Mouse (Mus musculus) stomach, embryonic 16.5 days (tissue): ENCODE data around the gene Srarp. TPM values are rescaled to one million over a fixed set of nuclear protein-coding genes. Genes with fewer than 3 reads are reported as not detected.
A peak's percentile ranks its signal among the peaks of the same experiment; 100 is the strongest.

Experiments used
- ATAC-seq: fragments of 200-750 bp; cut with Nextera tagmentation; 2 replicates; pipeline ENCODE4 v1.8.0; 2017; ENCODE audit warnings: moderate number of reproducible peaks, moderate TSS enrichment; ENCODE audit not compliant: insufficient read depth, low FRiP score
- H3K27ac ChIP-seq: fragments of 300-500 bp; sonication (generic); 2 replicates; pipeline ENCODE4 v1.5.1; 2014; ENCODE audit warnings: low read length
- H3K27me3 ChIP-seq: fragments of 300-500 bp; sonication (generic); 2 replicates; pipeline ENCODE4 v1.6.1; 2014; ENCODE audit warnings: low read length, control low read depth, mixed read lengths; ENCODE audit not compliant: control insufficient read depth, insufficient read depth
- H3K36me3 ChIP-seq: fragments of 300-500 bp; sonication (generic); 2 replicates; pipeline ENCODE4 v1.6.1; 2014; ENCODE audit warnings: low read length; ENCODE audit not compliant: control insufficient read depth, insufficient read depth
- H3K4me1 ChIP-seq: fragments of 300-500 bp; sonication (generic); 2 replicates; pipeline ENCODE4 v1.6.1; 2014; ENCODE audit warnings: low read length, control low read depth, mixed read lengths; ENCODE audit not compliant: control insufficient read depth, insufficient read depth
- H3K4me2 ChIP-seq: fragments of 300-500 bp; sonication (generic); 2 replicates; pipeline ENCODE4 v1.6.1; 2014; ENCODE audit warnings: low read depth, low read length, mixed read lengths
- H3K4me3 ChIP-seq: fragments of 300-500 bp; sonication (generic); replicated peaks from 2 replicates; pipeline ENCODE4 v1.5.1; 2014; ENCODE audit warnings: mild to moderate bottlenecking, low read length
- H3K9ac ChIP-seq: fragments of 300-500 bp; sonication (generic); 2 replicates; pipeline ENCODE4 v1.6.1; 2014; ENCODE audit warnings: low read length
- H3K9me3 ChIP-seq: fragments of 300-500 bp; sonication (generic); replicated peaks from 2 replicates; pipeline ENCODE4 v1.6.1; 2016; ENCODE audit warnings: low read length, control low read depth; ENCODE audit not compliant: control insufficient read depth
- WGBS: fragments of 180-500 bp; shearing (Covaris S2); extraction: QIAGEN DNeasy Blood & Tissue Kit; methylation state at CpG from one replicate; pipeline ENCODE4 v1.1.7; 2014; 5-methylcytosine and 5-hydroxymethylcytosine counted together
- polyA plus RNA-seq: library from polyadenylated mRNA; unstranded; fragments of >200 nt; fragmentation: Nextera tagmentation; extraction: Ambion mirVana; gene quantifications from 2 replicates; pipeline ENCODE4 v1.2.1, GENCODE M21; 2015

The Srarp gene
- polyA plus RNA-seq, 1 experiment from 2014 or later = not detected

GRCm38 (mm10) chr4:141439083-141439803 lies 3.3 kb upstream of the Srarp start:
- no peaks in the 10 kb centered on the region for H3K4me1 ChIP-seq
- ATAC-seq = no peak

GRCm38 (mm10) chr4:141433191-141433590 lies 2.7 kb downstream of the Srarp start:
- Histone ChIP-seq H3K9ac (no peak overlapping the region), H3K27me3 (no peaks in the 10 kb centered on the region), H3K36me3 (no peaks in the 10 kb centered on the region), H3K4me2 (no peak overlapping the region), H3K4me3 (no peak overlapping the region), H3K9me3 (no peaks in the 10 kb centered on the region), H3K27ac (no peak overlapping the region), H3K4me1 (no peaks in the 10 kb centered on the region)
- WGBS = 77% methylated on average over 18 of the region's 18 CpGs
- ATAC-seq = no peak

More at GRCm38 (mm10) chr4:141439083-141439803, 3.3 kb upstream of the Srarp start:
- Histone ChIP-seq H3K4me3 (no peak overlapping the region), H3K27me3 (no peaks in the 10 kb centered on the region), H3K36me3 (no peaks in the 10 kb centered on the region), H3K27ac (peak overlapping the region; percentile 50; the same call in 1 of the 2 replicates), H3K9me3 (no peaks in the 10 kb centered on the region), H3K9ac (no peak overlapping the region), H3K4me2 (no peak overlapping the region)
- WGBS = 68% methylated on average over 12 of the region's 12 CpGs

DNA sequence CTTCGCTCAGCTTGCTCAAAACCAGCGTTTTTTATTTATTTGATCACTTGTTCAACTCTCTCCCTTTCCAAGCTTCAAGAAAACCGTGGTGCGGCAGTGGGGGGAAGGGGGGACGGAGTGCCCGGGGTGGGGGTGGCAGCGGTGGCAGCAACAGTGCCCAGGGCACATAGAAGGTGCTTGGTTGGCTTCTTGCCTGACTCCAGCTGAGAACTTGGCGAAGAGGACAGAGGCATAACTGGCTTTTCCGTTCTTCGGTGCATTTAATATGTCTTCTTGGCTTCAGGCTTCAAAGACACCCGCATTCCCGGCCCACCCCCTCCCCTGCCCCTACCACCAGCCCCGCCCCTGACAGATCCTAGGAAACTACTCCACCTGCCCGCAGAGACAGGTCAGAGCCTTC lies 3.2 kb downstream of the Srarp start:
- H3K36me3 ChIP-seq = no peaks in the 10 kb centered on the region
- 57% methylated on average over 14 of the region's 14 CpGs for WGBS
- no peaks in the 10 kb centered on the region for H3K27me3 ChIP-seq
- H3K4me2 ChIP-seq = no peak overlapping the region
- no peak overlapping the region for H3K9ac ChIP-seq
- no peak overlapping the region for H3K27ac ChIP-seq
- no peak for ATAC-seq
- no peaks in the 10 kb centered on the region for H3K4me1 ChIP-seq
- no peaks in the 10 kb centered on the region for H3K9me3 ChIP-seq
- H3K4me3 ChIP-seq = no peak overlapping the region

GRCm38 (mm10) chr4:141430997-141431396 lies 4.9 kb downstream of the Srarp start:
- Histone ChIP-seq H3K36me3 (no peaks in the 10 kb centered on the region), H3K9me3 (no peaks in the 10 kb centered on the region), H3K4me3 (no peak overlapping the region), H3K4me1 (peaks cover 15% of the 10 kb centered on the region), H3K4me2 (no peak overlapping the region), H3K27me3 (no peaks in the 10 kb centered on the region), H3K27ac (no peak overlapping the region), H3K9ac (no peak overlapping the region)
- ATAC-seq = no peak
- 41% methylated on average over 9 of the region's 9 CpGs for WGBS

DNA sequence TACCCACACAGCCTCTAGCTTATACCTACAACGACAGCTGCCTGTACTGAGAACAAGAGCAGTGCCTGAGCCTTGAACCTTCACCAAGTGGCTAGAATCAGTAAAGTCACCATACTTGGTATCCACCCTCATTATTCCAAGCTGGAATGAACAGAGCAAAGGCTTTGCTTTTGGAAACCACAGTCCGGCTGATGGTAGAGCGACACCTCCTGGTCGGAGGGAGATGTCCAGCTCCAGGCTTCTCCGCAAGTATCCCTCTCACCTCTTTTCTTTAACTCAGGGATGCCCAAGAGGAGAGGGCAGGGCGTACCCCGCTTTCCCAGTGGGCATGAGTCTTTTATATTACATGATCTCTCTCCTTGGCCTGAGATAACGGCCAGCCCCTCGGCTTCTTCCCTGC lies 6.1 kb downstream of the Srarp start:
- no peak overlapping the region for H3K27ac ChIP-seq
- H3K9ac ChIP-seq = no peak overlapping the region
- no peak overlapping the region for H3K4me2 ChIP-seq
- no peaks in the 10 kb centered on the region for H3K36me3 ChIP-seq
- 51% methylated on average over 9 of the region's 9 CpGs for WGBS
- no peak for ATAC-seq
- H3K9me3 ChIP-seq = no peaks in the 10 kb centered on the region
- H3K4me3 ChIP-seq = no peak overlapping the region
- H3K27me3 ChIP-seq = no peaks in the 10 kb centered on the region
- peaks cover 18% of the 10 kb centered on the region for H3K4me1 ChIP-seq

GRCm38 (mm10) chr4:141429381-141429780 lies 6.5 kb downstream of the Srarp start:
- H3K4me1 ChIP-seq = peaks cover 18% of the 10 kb centered on the region
- no peak overlapping the region for H3K4me3 ChIP-seq
- no peak overlapping the region for H3K4me2 ChIP-seq
- WGBS = 77% methylated on average over 6 of the region's 6 CpGs
- no peak overlapping the region for H3K9ac ChIP-seq
- no peak for ATAC-seq
- H3K9me3 ChIP-seq = no peaks in the 10 kb centered on the region
- H3K27me3 ChIP-seq = no peaks in the 10 kb centered on the region
- H3K36me3 ChIP-seq = no peaks in the 10 kb centered on the region
- H3K27ac ChIP-seq = no peak overlapping the region

DNA sequence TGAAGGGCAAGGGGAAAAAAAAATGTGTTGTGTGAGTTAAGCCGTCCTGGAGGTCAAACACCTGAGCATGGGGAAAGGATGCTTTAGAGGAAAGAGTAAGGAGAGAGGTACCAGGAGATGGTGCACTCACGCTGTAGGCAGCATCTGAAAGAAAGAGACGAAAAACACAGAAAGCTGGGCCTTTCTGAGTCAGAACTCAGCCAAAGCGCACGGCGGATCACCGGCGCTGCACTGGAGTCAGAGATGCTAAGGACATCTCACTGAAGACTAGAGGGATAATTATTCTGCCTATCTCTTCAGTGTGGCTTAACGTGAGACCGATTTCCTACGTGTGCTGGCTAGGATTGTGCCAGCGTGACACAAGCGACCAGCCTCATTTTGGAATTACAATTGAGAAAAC lies 8.0 kb downstream of the Srarp start:
- H3K27me3 ChIP-seq = no peaks in the 10 kb centered on the region
- 86% methylated on average over 13 of the region's 13 CpGs for WGBS
- no peak overlapping the region for H3K9ac ChIP-seq
- no peaks in the 10 kb centered on the region for H3K36me3 ChIP-seq
- ATAC-seq = no peak
- no peaks in the 10 kb centered on the region for H3K9me3 ChIP-seq
- no peak overlapping the region for H3K4me3 ChIP-seq
- no peak overlapping the region for H3K27ac ChIP-seq
- H3K4me2 ChIP-seq = no peak overlapping the region
- H3K4me1 ChIP-seq = peaks cover 18% of the 10 kb centered on the region

- no peak overlapping the region for H3K9ac ChIP-seq
- H3K27ac ChIP-seq = peak overlapping the region; percentile 36; the same call in 1 of the 2 replicates
- H3K36me3 ChIP-seq = no peaks in the 10 kb centered on the region
- no peaks in the 10 kb centered on the region for H3K27me3 ChIP-seq
- H3K9me3 ChIP-seq = no peaks in the 10 kb centered on the region
- H3K4me3 ChIP-seq = no peak overlapping the region
- peaks cover 18% of the 10 kb centered on the region for H3K4me1 ChIP-seq
- no peak overlapping the region for H3K4me2 ChIP-seq
- WGBS = 48% methylated on average over 10 of the region's 10 CpGs
- no peak for ATAC-seq
These were observed 8.8 kb downstream of the Srarp start for GRCm38 (mm10) chr4:141426796-141427745.
